Mouse (Mus musculus) cerebellum, adult 2 months (tissue): ENCODE data around the gene Notch2.

Experiments used
- CTCF ChIP-seq: fragments of 200-500 bp; IDR thresholded peaks from 2 replicates; pipeline ENCODE4 v1.5.1; 2011; ENCODE audit warnings: low read depth, mild to moderate bottlenecking, control low read depth, low read length, moderate library complexity, borderline replicate concordance; ENCODE audit not compliant: insufficient read depth
- POLR2A ChIP-seq: fragments of 200-500 bp; IDR thresholded peaks from 2 replicates; pipeline ENCODE4 v1.6.1; 2011; ENCODE audit warnings: low read length, control low read depth, borderline replicate concordance; ENCODE audit not compliant: insufficient read depth

- TF ChIP-seq CTCF, result no peak
- no peak for TF ChIP-seq POLR2A
Measured at GRCm38 (mm10) chr3:98065004-98065403, 51.7 kb downstream of the Notch2 start.
